Mouse (Mus musculus) thymus, adult 2 months (tissue): Measurements from ENCODE around the gene Gabarapl2.

Source experiments
- CTCF ChIP-seq: fragments of 200-500 bp; IDR thresholded peaks from 2 replicates; pipeline ENCODE4 v1.5.1; 2012; ENCODE audit warnings: mild to moderate bottlenecking, control low read depth, low read length, moderate library complexity, borderline replicate concordance; ENCODE audit not compliant: control insufficient read depth, poor library complexity, insufficient read depth; ENCODE audit errors: extremely low read depth
- POLR2A ChIP-seq: fragments of 200-500 bp; IDR thresholded peaks from 2 replicates; pipeline ENCODE4 v1.6.1; 2012; ENCODE audit warnings: mild to moderate bottlenecking, low read length, control low read depth, moderate library complexity; ENCODE audit not compliant: control insufficient read depth, poor library complexity, insufficient read depth; ENCODE audit errors: extremely low read depth

DNA sequence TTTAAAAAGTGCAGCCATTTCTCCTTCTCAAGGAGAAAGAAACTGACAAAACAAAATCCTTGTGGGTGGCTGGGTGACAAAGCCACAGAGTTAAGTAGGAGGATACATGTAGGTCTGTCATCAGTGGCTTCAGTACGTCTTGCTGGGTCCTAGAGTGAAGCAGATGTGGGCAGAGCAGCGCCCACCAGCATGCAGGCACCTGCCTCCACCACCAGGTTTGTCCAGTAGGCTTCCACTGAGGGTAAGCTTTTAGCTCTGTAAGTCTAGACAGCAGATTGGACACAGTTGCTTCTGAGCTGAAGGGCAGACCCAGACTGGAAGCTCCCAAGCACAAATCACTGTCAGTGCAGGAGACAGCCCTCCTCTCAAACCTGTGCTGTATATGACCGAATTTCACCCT is 20.8 kb downstream of the Gabarapl2 start:
- TF ChIP-seq CTCF (no peak), POLR2A (no peak)
